Mouse (Mus musculus) liver, embryonic 14.5 days (tissue): ENCODE data around the gene C8g.

Experiments used
- CTCF ChIP-seq: IDR thresholded peaks from 2 replicates; pipeline ENCODE4 v1.5.1; 2016; ENCODE audit warnings: antibody characterized with exemption, low read depth, control low read depth
- EP300 ChIP-seq: IDR thresholded peaks from 2 replicates; pipeline ENCODE4 v1.6.1; 2016; ENCODE audit warnings: antibody characterized with exemption, low read depth

GRCm38 (mm10) chr2:25534178-25534865 lies 32.8 kb upstream of the C8g start:
- no peak for TF ChIP-seq CTCF
- no peak for TF ChIP-seq EP300
